Mouse (Mus musculus) heart, adult 2 months (tissue): ENCODE results near the gene Frmd6. TPM values are rescaled to one million over a fixed set of nuclear protein-coding genes. Genes with fewer than 3 reads are reported as not detected.

Experiments used
- DNase-seq, 2 experiments: peaks; one replicate each; pipeline ENCODE4 v3.0.0; 2021
- H3K27ac ChIP-seq: fragments of 200-600 bp; 2 replicates; pipeline ENCODE4 v1.8.1; 2022
- H3K27me3 ChIP-seq: fragments of 200-500 bp; 2 replicates; pipeline ENCODE4 v1.6.1; 2012; ENCODE audit warnings: mild to moderate bottlenecking, low read length, inconsistent platforms, mixed read lengths; ENCODE audit not compliant: control insufficient read depth, insufficient read depth
- H3K36me3 ChIP-seq: fragments of 200-500 bp; 2 replicates; pipeline ENCODE4 v1.6.1; 2012; ENCODE audit warnings: low read length, inconsistent platforms; ENCODE audit not compliant: control insufficient read depth, insufficient read depth
- H3K4me1 ChIP-seq: fragments of 200-500 bp; 2 replicates; pipeline ENCODE4 v1.6.1; 2011; ENCODE audit warnings: low read length; ENCODE audit not compliant: control insufficient read depth, insufficient read depth
- H3K4me3 ChIP-seq: fragments of 200-600 bp; 2 replicates; pipeline ENCODE4 v1.8.1; 2022
- H3K79me2 ChIP-seq: fragments of 200-500 bp; replicated peaks from 2 replicates; pipeline ENCODE4 v1.6.1; 2012; ENCODE audit warnings: mild to moderate bottlenecking, inconsistent platforms, low read length, moderate library complexity, mixed read lengths; ENCODE audit not compliant: control insufficient read depth, insufficient read depth
- H3K9ac ChIP-seq: fragments of 200-500 bp; 2 replicates; pipeline ENCODE4 v1.6.1; 2012; ENCODE audit warnings: low read depth, mild to moderate bottlenecking, control low read depth, inconsistent platforms, low read length, mixed read lengths
- CTCF ChIP-seq: fragments of 200-600 bp; IDR thresholded peaks from 2 replicates; pipeline ENCODE4 v1.8.1; 2022; ENCODE audit warnings: antibody characterized with exemption, mild to moderate bottlenecking, moderate library complexity
- EP300 ChIP-seq: fragments of 200-500 bp; IDR thresholded peaks from 2 replicates; pipeline ENCODE4 v1.6.1; 2011; ENCODE audit warnings: low read depth, low read length, control low read depth; ENCODE audit not compliant: insufficient read depth
- POLR2A ChIP-seq: fragments of 200-500 bp; IDR thresholded peaks from 2 replicates; pipeline ENCODE4 v1.6.1; 2011; ENCODE audit warnings: mild to moderate bottlenecking, low read depth, low read length, control low read depth; ENCODE audit not compliant: insufficient read depth
- WGBS: fragments of 180-500 bp; shearing (Covaris S2); methylation state at CpG from one replicate; pipeline ENCODE4 v1.1.7; 2018; 5-methylcytosine and 5-hydroxymethylcytosine counted together
- intact Hi-C: fragments of 180-260 bp; cut with DNase I; formaldehyde crosslinking; loops from one replicate; pipeline ENCODE4 v1.15.1; 2025
- polyA plus RNA-seq: library from polyadenylated mRNA; depleted of rRNA; stranded (reverse); fragments of >200 nt; gene quantifications from 2 replicates; pipeline ENCODE4 v1.2.3, GENCODE M21; 2012
- total RNA-seq, 2 experiments: library from RNA; stranded (reverse); gene quantifications; 2 replicates each; pipeline ENCODE4 v1.2.3; 2021

The Frmd6 gene
- total and polyA plus RNA-seq, 3 experiments, result 17.3 to 33.2 (median 31.4) TPM

DNA sequence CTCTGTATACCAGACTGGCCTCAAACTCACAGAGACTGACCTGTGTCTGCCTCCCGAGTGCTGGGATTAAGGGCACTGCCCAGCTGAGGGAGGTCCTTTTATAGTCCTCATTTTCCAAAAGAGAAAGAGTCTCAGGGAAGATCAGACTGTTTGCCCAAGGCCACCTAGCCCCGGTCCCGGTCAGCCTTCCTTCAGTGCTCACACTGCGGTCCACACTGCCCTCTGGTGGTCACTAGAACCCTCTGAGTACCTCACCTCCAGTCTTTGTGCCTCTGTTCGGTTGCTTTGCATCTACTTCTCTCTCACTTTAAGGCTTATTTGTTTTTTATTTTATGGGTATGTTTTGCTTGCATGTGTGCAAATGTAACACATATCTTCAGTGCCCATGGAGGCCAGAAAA is 85.7 kb downstream of the Frmd6 start:
- Histone ChIP-seq H3K36me3 (no peaks in the 10 kb centered on the region), H3K79me2 (no peaks in the 10 kb centered on the region), H3K27ac (peak overlapping the region; percentile 13; the same call in 1 of the 2 replicates), H3K4me3 (no peak overlapping the region), H3K27me3 (no peaks in the 10 kb centered on the region), H3K4me1 (peaks cover 5% of the 10 kb centered on the region), H3K9ac (no peak overlapping the region)
- TF ChIP-seq EP300 (peak; percentile 80), CTCF (peak; percentile 93), POLR2A (no peak)
- intact Hi-C loops, result loop anchor here (1.0 to 10.0 kb wide), 3 partner anchors 354 to 676 kb away; partner anchors contain the start of gene Pygl
- peak; percentile 83 to 84 for DNase-seq
- 11% methylated on average over 5 of the region's 5 CpGs for WGBS

DNA sequence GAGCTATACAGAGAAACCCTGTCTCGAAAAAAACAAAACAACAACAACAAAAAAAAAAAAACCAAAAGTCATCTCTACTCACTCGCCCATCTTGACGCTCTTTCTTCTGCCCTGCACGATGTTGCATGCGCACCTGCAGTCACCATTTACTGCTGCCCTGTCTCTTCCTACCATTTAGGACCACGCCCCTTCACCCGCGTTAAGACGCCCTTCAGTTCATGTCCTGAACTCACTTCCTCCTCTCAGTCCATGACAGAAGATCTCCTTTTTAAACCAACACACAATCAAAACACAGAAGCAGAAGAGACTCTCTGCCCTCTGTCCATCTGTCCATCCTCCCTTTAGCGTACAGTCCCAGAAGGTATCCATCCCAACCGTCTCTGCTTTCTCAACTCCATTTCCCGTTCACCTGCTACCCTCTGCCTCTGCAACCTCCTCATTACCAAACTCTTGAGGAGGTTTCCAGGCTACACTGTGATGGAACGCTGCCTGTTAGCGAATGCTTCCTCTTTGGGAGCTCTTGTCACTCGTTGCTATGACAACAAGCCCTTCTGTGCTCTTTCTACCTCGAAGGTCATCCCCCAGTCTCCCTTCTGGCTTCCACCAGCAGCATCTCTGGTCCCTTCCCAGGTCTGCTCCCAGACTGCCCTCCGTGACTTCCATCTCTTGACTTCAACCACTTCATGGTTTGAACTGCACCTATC is 86.5 kb downstream of the Frmd6 start:
- H3K9ac ChIP-seq, result no peak overlapping the region
- H3K36me3 ChIP-seq, result no peaks in the 10 kb centered on the region
- no peak for TF ChIP-seq POLR2A
- TF ChIP-seq EP300, result no peak
- TF ChIP-seq CTCF, result no peak
- no peak overlapping the region for H3K27ac ChIP-seq
- intact Hi-C loops, result loop anchor here (1.0 to 10.0 kb wide), 3 partner anchors 355 to 677 kb away; partner anchors contain the start of gene Pygl
- DNase-seq, result no peak
- no peak overlapping the region for H3K4me3 ChIP-seq
- H3K79me2 ChIP-seq, result no peaks in the 10 kb centered on the region
- 68% methylated on average over 17 of the region's 17 CpGs for WGBS
- peaks cover 5% of the 10 kb centered on the region for H3K4me1 ChIP-seq
- no peaks in the 10 kb centered on the region for H3K27me3 ChIP-seq

DNA sequence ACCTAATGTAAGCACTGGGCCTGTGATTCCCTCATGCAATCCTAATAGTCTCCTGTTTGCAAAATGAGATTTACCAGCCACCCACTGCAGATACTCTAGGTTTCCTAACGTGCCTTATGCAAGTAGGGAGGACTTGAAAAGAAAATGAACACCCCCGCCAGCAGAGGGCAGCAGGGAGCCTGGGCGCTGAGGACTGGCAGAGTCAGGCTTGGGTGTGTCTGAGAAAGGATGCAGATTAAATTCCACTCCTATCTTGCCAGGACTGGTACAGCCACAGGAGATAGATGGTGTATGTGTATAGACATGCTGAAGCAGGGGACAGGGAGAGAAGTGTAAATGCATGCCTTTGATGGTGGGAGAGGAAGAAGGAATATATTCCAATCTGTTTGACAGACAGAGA is 88.1 kb downstream of the Frmd6 start:
- H3K4me1 ChIP-seq, result peaks cover 5% of the 10 kb centered on the region
- TF ChIP-seq CTCF, result peak; percentile 92
- TF ChIP-seq POLR2A, result no peak
- no peaks in the 10 kb centered on the region for H3K27me3 ChIP-seq
- no peak overlapping the region for H3K9ac ChIP-seq
- H3K27ac ChIP-seq, result no peak overlapping the region
- H3K4me3 ChIP-seq, result no peak overlapping the region
- H3K36me3 ChIP-seq, result no peaks in the 10 kb centered on the region
- H3K79me2 ChIP-seq, result no peaks in the 10 kb centered on the region
- intact Hi-C loops, result loop anchor here (5.0 to 10.0 kb wide), 2 partner anchors 356 to 679 kb away; partner anchors contain the start of gene Pygl
- DNase-seq, result peak; percentile 70 to 81
- WGBS, result 35% methylated on average over 3 of the region's 3 CpGs

DNA sequence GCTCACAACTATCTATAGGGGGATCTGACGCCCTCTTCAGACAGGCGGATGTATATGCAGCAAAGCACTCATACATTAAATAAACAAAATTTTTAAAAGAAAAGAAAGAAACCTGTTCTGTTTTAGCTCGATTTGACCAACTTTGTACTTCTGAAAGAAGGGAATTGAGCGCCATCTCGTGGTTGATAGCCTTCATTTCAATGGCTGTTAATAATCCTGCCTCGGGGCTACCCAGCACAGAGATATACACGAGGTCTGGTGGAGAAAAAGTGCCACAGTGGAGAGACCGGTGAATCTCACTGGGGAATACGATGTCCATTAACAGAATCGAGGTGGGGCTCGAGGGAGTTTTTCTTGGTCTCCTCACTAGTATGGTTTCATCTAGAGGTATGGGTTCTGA is 89.1 kb downstream of the Frmd6 start:
- Histone ChIP-seq H3K4me1 (peaks cover 5% of the 10 kb centered on the region), H3K27ac (no peak overlapping the region), H3K36me3 (no peaks in the 10 kb centered on the region), H3K9ac (no peak overlapping the region), H3K4me3 (no peak overlapping the region), H3K27me3 (no peaks in the 10 kb centered on the region), H3K79me2 (no peaks in the 10 kb centered on the region)
- DNase-seq, result no peak
- TF ChIP-seq EP300 (no peak), CTCF (peak; percentile 75)
- WGBS, result 49% methylated on average over 11 of the region's 11 CpGs
- intact Hi-C loops, result loop anchor here (5.0 to 10.0 kb wide), 2 partner anchors 357 to 680 kb away; partner anchors contain the start of gene Pygl

DNA sequence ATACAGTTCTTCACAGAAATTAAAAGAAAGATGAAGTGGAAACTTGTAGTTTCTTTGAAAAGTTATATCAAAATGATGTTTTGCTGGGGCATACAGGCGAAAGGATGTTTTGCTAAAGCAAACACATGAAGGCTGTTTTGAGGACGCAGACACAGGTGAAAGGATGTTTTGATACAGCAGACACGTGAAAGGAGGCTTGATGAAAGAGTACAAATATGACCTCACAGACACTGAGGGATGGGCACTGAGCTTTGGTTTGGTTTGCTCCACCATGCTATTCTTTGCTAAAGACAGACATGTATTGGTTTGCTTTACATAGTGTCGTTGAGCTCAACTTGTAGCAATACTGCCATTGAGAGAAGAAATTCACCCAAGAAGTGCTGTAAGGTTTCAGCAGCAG is 104.5 kb downstream of the Frmd6 start:
- WGBS, result 86% methylated on average over 4 of the region's 4 CpGs
- intact Hi-C loops, result no loop called here
- TF ChIP-seq POLR2A, result no peak
- TF ChIP-seq EP300, result no peak
- no peak for TF ChIP-seq CTCF
- H3K36me3 ChIP-seq, result no peaks in the 10 kb centered on the region
- no peak overlapping the region for H3K4me3 ChIP-seq
- no peaks in the 10 kb centered on the region for H3K79me2 ChIP-seq
- DNase-seq, result no peak
- H3K9ac ChIP-seq, result no peak overlapping the region
- H3K4me1 ChIP-seq, result no peaks in the 10 kb centered on the region
- no peaks in the 10 kb centered on the region for H3K27me3 ChIP-seq
- H3K27ac ChIP-seq, result no peak overlapping the region

DNA sequence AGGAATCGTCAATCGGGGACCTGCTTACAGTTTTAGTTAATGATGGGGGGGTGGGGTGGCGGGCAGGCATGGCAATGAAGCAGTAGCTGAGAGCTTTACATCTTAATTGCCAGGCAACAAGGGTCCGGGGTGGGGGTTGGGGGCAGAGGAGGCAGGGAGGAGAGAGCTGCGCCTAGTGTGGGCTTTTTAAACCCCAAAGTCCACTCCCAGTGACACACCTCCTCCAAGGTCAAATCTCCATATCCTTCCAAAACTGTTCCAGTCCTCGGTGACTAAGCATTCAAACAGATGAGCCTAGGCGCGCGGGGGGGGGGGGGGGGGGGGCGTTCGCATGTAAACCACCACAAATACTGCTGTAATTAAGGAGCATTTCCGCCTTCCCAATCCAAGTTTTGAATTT is 111.8 kb downstream of the Frmd6 start:
- Histone ChIP-seq H3K27ac (peak overlapping the region; percentile 95), H3K79me2 (no peaks in the 10 kb centered on the region), H3K36me3 (peaks cover 2% of the 10 kb centered on the region), H3K4me3 (peak overlapping the region; percentile 98), H3K4me1 (no peaks in the 10 kb centered on the region; the same call in 1 of the 2 replicates), H3K9ac (peak overlapping the region; percentile 75), H3K27me3 (no peaks in the 10 kb centered on the region)
- 36% methylated on average over 6 of the region's 12 CpGs for WGBS
- DNase-seq, result peak in 1 of 2 experiments; percentile 6
- TF ChIP-seq CTCF (no peak), EP300 (no peak), POLR2A (no peak)
- intact Hi-C loops, result no loop called here
